Mouse (Mus musculus) T-helper 1 cell (primary cell): ENCODE measurements around the gene Cers4.

Experiments used
- in situ Hi-C: fragments of 300-600 bp; cut with MboI, MseI; formaldehyde crosslinking; loops from one replicate; pipeline ENCODE4 v1.15.1; 2025; ENCODE audit warnings: high pct_unique_total_duplicates

Gene Cers4

DNA sequence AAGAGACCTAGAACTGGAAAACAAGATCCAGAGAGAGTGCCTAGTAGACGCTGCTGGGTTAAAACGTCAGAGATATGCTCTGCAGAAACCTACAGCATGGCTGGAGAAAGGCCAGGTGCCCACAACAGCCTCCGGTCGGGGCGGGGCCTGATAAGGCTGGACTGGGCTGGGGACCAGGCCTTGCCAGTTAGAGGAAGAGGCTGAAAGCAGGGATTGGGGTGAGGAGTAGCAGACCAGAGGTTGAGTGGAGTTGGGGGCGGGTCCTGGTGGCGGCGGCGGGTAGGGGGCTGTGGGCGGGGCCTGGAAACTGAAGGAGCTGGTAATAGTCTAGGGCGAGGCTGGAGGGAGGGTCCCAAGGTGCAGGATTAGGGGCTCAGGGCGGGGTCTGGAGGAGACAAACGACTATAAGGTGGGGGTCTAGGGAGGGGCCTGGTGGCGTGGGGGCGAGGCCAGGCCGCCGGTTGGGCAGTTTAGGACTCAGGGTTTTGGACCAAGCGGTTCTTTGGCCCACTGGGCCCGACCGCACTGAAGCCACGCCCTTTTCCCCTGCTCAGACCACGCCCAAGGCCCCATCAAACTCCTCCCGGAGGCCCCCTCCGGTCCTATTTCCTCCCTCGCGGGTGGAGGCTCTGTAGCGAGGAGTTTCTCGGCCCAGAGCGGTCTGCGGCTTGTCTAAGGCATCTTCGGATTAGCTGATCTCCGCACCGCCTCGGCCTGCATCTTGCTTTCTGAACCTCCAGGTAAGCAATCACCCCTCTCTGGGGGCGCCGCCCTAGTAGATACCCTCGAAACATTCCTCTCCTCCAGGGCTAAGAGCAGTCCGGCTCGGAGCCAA, at the start of gene Cers4:
TSS of gene Cers4 (plus strand) at position 176 of the 835 bp plus-strand sequence.
- in situ Hi-C loops, result no loop called here

DNA sequence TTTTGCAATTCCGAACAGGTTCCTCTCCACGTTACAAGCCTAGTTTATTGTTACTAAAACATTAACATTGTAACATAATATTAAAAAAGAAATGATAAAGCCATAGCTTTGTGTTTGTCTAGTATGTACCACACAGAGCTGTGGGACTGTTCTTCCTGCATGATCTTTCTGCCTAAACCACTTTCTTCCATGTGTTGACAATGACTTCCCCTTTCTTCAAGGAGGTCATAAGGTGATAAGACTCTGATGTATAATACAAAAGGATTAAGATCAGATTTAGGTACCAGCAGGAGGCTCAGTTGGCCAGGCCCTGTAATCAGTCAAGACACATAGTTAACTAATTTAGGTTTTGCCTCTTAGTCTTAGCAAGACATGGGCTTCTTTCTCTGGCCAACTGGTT, 34.7 kb upstream of the Cers4 start:
- in situ Hi-C loops, result no loop called here

DNA sequence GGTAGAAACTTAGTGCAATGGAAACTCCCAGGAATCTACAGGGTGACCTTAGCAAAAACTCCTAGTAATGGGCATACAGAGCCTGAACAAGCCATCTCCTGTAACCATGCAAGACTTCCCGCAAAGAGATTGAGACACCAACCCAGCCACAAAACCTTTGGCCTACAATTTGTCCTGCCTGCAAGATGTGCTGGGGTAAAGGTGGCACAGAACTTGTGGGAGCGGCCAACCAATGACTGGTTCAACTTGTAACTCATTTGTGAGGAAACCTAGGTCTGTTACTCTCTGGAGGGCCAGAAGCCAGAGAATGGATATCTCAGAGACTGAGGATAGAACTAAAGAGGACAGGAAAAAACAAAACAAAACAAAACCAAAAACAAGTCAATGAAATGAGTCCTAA, 29.8 kb upstream of the Cers4 start:
- in situ Hi-C loops, result no loop called here

DNA sequence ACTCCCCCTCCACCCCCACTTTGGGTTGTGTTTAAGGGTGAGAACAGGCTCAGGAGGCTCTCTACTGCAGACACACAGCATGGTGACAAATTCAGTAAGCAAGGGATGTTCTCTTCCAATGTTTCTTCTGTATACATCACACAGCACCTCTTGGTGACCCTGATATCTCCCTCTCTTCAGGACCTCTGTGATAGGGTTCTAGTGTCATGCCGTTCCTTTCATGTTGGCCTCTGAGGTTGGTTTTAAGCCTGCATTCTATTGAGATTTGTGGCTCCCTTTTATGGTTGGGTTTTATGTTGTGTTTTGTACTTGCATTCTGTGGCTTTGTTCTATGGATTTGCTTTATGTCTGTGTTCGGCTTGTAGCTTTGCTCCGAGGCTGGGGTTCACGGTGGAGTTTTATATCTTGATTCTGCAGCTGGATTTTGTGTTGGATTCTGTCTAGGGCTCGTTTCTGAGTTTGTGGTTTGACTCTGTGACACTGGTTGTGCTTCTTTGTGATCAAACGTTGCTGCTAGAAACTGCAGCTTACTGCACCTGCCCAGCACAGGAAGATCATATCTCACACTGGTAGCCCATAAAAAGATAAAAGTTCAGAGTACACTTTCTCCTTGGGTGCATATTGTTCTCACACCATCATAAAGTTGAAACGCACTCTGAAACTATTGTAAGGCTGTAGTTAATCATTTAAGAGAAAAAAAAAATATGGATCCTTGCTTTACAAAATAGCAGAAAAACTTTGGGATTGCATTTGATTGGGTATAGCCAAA, 18.2 kb upstream of the Cers4 start:
- in situ Hi-C loops, result no loop called here

DNA sequence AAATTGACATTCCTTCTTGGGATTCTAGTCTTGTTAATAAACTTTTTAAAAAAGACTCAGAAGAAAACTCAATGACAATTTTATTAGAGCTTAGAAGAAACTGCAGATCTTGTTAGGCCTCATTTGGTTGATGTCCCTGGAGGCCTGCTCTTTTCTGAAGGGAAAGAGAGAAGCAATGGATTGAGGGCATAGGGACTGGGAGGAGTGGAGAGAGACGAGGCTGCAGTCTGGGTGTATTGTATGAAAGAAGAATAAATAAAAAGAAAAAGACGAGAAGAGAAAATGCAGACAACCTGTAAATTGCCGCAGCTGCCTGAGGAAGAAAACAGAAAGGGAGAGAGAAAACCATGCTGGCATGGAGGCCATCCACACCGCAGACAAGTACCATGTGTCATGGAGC, 11.7 kb upstream of the Cers4 start:
- in situ Hi-C loops, result no loop called here

DNA sequence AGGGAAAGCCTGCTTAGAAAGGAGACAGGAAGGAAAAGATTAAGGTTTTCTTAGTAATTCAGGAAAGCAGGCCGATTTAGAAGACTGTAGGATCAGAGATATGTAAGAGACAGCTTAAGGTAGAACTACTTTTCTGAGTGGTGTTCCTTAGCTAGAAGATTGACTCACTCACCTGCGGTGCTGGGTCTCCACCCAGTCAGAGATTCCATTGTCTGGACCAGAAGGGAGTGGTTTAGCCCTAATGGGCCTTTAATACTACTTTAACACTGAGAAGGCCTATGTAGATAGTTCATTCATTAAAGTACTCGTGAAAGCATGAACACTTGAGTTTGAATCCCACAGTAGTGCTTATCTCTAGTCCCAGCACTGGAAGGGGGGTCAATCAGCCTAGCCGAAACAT, 11.2 kb upstream of the Cers4 start:
- in situ Hi-C loops, result no loop called here

DNA sequence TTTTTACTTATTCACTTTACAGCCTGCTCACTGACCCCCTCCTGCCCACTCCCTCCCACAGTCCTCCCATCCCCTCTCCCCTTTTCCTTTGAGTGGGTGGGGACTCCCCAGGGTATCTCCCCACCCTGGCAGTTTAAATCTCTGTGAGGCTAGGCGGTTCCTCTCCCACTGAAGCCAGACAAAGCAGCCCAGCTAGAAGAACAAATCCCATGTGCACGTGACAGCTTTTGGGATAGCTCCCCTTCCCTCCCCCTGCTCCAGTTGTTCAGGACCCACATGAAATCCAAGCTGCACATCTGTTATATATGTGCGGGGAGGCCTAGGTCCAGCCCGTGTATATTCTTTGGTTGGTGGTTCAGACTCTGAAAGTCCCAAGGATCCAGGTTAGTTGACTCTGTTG, 10.3 kb upstream of the Cers4 start:
- in situ Hi-C loops, result no loop called here

DNA sequence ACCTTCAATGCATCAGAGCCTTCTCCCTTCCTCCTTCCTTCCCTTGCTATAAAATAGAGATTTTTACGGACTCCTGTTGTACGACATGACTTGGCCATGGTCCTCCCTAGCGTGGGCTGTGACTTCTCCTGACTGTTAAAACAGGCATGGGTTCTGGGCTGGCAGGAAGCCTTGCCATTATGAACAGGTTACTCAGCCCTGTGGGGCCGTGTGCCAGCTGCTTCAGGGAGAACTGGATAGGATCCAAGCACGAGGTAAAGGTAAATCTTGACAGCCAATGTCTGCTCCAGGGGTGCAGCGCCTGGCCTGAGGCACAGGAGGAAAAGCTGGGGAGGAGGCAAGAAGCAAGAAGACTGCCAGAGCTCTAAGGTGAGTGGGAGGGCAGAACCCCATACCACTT, 9.5 kb upstream of the Cers4 start:
- in situ Hi-C loops, result no loop called here

DNA sequence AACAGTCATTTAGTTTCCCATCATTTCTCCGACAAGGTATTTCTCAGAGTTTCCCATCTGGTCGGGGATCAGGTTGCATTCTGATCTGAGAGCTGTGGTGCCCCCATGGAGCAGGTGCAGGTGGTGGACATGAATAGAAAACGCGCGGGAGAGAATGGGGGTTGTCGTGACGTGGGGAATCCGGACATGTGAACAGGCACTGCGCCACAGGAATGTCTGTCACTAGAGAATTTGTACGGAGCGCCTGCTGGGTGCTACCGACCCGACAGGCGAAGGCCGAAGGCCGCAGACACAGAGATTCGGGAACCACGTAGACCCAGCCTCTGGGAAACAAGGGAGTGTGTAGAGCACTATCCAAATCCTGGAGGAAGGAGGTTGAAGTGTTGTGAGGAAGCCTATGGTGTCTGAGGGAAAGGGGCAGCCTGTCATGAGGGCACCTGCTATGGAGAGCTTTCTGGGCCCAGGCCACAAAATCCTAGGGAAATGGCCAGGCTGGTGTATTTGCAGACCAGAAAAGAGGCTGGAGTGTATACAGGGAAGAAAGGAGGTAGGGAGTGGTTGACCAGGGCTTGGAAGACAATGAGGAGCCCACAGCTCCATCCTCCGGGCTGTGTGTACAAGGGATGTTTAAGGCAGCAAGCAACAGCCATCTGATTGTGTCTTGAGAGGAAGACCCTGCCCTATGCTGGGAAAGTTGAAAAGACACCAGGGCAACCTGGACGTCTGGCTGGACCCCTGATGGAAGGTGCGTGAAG, 1.0 kb downstream of the Cers4 start:
- in situ Hi-C loops, result no loop called here

DNA sequence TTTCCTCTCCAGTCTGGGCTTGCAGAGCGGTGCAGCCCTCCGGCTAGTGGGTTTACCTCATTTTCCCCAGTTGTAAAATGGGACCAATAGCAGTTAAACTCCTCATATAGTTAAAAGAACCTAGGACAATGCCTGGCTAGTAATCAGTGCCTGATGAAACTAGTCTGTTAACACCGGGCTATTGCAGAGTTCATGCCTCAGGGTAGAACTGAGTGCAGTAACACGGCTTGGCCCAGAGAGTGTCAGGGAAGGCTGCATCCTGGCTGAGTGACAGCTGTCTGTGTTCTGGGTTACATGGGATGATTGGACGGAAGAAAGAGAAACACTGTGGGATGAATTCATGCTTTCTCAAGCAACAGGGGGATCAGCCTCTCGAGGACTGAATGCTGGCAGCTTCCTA, 3.1 kb downstream of the Cers4 start:
- in situ Hi-C loops, result no loop called here

DNA sequence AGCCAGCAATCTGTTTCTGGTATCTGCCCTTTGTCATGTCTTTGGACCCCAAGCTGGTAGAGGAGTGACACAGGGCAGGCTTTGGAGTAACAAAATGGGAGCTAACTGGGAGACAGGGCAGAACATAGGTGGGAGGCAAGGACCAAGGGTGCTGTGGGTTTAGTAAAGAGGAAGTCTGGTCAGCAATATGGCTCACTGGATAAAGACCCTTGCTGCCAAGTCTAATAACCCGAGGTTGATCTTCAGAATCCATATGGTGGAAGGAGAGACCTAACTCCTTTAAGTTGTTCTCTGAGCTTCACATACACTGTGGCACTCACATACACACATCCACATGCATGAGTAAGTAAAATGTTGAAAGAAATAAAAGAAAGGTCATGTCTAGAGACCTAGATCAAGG, 4.8 kb downstream of the Cers4 start:
- in situ Hi-C loops, result no loop called here

DNA sequence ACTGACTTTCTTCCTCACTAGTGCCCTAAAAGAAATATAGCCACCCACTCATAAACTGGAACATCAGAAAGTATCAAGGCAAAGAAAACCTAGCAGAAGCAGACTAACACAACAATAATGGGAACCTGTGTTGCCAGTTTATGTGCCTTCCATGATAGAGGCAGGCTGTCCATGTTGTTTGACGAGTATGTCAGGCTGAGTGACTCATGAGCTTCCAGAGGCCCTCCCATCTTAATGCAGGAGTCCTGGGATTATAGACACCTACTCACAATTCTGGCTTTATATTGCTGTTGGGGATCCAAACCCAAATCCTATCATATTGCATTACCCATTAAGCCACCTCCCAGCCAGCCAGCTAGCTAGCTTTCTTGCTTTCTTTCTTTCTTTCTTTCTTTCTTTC, 12.5 kb downstream of the Cers4 start:
- in situ Hi-C loops, result no loop called here

DNA sequence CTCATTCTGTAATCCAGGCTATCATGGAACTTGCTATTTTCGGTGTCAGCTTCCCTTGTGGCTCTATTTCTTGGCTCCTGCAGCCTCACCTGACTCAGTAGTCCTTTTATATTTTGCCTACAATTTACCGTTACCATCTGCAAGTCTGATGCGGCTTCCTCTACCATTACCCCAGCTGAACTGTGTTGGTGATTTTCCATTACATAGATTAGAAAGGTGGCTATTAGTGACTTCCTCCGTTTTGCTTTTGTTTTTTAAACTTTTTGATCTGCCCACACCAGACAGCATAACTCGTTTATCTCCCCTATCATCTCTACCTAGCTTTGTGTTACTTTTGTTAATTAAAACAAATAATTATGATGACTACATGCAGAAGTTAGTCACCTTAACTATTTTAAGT, 14.7 kb downstream of the Cers4 start:
- in situ Hi-C loops, result no loop called here

DNA sequence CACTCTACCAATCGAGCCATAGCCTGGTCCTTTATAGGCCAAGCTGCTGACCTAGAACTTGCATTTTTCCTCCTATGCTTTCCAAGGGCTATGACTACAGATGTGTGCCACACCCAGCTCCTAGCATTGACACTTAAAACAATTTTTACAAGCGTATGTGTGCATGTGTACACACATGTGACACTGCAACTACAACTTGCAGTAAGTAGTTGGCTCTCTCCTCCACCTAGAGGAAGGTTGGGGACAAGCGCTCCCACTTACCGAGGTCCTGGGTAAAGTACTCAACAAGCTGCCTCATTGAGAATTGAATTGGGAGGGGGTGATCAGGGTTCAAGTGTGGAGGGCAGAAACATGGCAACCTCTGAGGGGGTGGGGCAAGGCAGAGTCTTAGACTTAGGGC, 18.0 kb downstream of the Cers4 start:
- in situ Hi-C loops, result no loop called here

DNA sequence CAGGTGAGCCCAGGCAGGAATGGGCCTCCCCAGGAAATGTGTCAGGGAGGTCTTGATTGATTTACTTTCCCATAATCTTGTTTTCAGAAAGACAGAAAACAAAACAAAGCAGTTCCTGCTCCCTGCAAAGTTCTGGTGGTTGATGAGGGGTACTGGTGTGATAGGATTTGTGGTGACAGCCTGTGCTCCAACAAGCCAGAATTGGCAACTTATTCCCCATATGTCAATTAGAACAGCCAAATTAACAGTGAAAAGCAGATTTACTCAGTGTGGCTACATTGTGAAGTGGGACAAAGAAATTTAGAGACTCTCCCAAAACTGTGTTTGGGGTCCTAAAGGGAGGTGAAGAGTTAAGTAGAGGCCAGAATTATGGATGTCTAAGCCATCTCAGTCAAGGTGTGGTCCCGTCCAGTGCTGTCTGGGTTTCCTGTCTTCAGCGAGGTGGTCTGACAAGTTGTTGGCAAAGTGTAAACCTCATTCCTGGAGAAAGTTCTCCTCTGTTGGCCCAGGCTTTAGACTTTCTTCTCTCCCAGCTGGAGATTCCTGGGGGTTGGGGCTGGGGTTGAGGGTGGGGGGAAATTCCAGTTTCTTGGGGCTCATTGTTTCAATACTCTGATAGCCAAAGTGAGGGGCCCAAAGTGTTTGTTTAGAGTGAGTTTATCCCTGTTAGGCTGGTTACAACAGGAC, 18.7 kb downstream of the Cers4 start:
- in situ Hi-C loops, result no loop called here

DNA sequence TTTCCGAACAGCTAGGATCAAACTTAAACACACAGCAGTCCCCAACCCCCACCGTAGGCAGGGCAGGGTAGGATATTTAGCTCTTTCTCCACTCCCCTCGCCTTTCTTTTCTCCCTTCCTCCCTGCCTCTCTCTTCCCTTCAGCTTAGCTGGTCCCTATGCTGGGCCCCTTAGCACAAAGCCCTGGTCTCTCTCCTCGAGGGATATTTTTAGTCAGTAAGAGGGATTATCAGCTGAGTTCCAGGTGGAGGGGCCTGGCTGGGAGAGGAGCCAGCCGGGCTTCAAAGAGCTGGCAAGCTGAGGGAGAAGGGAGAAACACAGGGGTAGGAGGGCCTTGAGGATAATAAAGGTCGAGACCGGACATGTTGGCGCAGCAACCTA, 19.3 kb downstream of the Cers4 start:
- in situ Hi-C loops, result no loop called here

DNA sequence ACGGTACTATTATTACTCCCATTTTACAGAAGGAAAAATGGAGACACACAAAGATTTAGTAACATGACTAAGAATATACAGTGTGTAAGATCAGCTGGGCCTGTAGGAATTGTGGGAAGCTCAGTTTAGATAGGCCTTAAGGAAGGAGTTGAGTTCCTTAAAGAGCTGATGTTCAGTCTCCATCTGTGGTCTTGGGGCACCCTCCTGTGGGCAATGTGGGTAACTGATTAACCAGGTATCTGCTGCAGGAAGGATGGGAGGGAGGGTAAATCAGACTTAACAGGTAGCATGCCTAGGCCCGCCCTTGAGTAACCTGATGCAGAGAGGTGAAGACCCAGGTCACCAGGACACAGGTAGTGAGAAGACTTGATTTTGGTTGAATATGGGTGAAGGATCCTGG, 23.3 kb downstream of the Cers4 start:
- in situ Hi-C loops, result no loop called here

DNA sequence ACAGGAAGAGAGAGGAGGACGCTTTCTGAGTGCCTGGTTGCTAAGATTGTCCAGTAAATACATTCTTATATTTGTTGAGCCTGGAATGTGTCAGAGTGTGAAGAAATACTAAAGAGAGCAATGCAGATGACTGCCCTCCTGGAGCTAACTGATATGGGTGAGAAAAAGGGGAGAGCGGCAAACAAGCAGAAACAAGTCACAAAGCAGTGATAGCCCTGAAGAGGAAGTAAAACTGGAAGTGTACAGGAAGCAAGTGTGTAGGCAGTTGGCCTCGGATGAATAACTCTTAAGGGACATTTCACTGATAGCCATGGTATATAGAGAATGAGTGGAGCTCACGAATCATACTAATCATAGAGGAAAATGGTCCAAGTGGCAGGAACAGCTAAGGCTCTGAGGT, 28.6 kb downstream of the Cers4 start:
- in situ Hi-C loops, result no loop called here

DNA sequence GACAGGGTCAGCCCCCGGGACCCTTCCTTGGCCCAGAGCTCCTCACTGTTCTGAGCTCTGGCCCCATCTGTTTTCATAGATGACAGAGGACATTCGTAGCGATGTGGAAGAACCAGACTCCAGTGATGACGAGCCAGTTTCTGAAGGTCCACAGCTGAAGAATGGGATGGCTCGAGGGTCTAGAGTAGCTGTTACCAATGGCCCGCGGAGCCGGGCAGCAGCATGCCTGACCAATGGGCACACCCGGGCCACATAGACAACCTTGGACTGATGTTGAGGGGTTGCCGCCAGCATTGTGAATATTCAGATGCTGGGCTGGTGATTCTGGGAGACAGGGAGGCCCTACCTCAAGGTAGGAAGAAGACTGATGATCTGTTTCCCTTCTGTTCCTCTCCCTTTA, 30.7 kb downstream of the Cers4 start:
- in situ Hi-C loops, result no loop called here
